Mouse (Mus musculus) limb, embryonic 11.5 days (tissue): ENCODE measurements around the gene Pnma1. TPM values are rescaled to one million over a fixed set of nuclear protein-coding genes. Genes with fewer than 3 reads are reported as not detected.
A peak's percentile ranks its signal among the peaks of the same experiment; 100 is the strongest.

Experiments used
- ATAC-seq: fragments of 200-750 bp; cut with Nextera tagmentation; 2 replicates; pipeline ENCODE4 v1.8.0; 2017; ENCODE audit warnings: low read depth; ENCODE audit not compliant: insufficient number of reproducible peaks, low FRiP score, low TSS enrichment
- DNase-seq: peaks from one replicate; pipeline ENCODE4 v3.0.0-alpha.2; 2015; ENCODE audit warnings: low spot score
- H3K27ac ChIP-seq: fragments of 300-500 bp; sonication (generic); replicated peaks from 2 replicates; pipeline ENCODE4 v1.5.1; 2014; ENCODE audit warnings: low read depth, mild to moderate bottlenecking, low read length
- H3K27me3 ChIP-seq: fragments of 300-500 bp; sonication (generic); 2 replicates; pipeline ENCODE4 v1.6.1; 2014; ENCODE audit warnings: mild to moderate bottlenecking, low read length, mixed read lengths; ENCODE audit not compliant: control insufficient read depth, insufficient read depth
- H3K36me3 ChIP-seq: fragments of 300-500 bp; sonication (generic); 2 replicates; pipeline ENCODE4 v1.6.1; 2014; ENCODE audit warnings: mild to moderate bottlenecking, low read length, moderate library complexity, mixed read lengths; ENCODE audit not compliant: control insufficient read depth, insufficient read depth
- H3K4me1 ChIP-seq: fragments of 300-500 bp; sonication (generic); 2 replicates; pipeline ENCODE4 v1.6.1; 2014; ENCODE audit warnings: low read length, mixed read lengths; ENCODE audit not compliant: control insufficient read depth, insufficient read depth
- H3K4me2 ChIP-seq: fragments of 300-500 bp; sonication (generic); 2 replicates; pipeline ENCODE4 v1.6.1; 2014; ENCODE audit warnings: low read depth, mild to moderate bottlenecking, moderate library complexity; ENCODE audit not compliant: severe bottlenecking
- H3K4me3 ChIP-seq: fragments of 300-500 bp; sonication (generic); 2 replicates; pipeline ENCODE4 v1.5.1; 2014; ENCODE audit warnings: low read depth, low read length
- H3K9ac ChIP-seq: fragments of 300-500 bp; sonication (generic); 2 replicates; pipeline ENCODE4 v1.6.1; 2014; ENCODE audit warnings: mild to moderate bottlenecking, low read length
- H3K9me3 ChIP-seq: fragments of 300-500 bp; sonication (generic); 2 replicates; pipeline ENCODE4 v1.6.1; 2016; ENCODE audit warnings: low read length; ENCODE audit not compliant: control insufficient read depth
- WGBS: fragments of 180-500 bp; shearing (Covaris S2); extraction: QIAGEN DNeasy Blood & Tissue Kit; methylation state at CpG from one replicate; pipeline ENCODE4 v1.1.7; 2014; 5-methylcytosine and 5-hydroxymethylcytosine counted together
- polyA plus RNA-seq: library from polyadenylated mRNA; unstranded; fragments of >200 nt; fragmentation: Nextera tagmentation; extraction: Ambion mirVana; gene quantifications from 2 replicates; pipeline ENCODE4 v1.2.1, GENCODE M21; 2014

Gene Pnma1
- polyA plus RNA-seq, 1 experiment from 2014 or later, result 0.99 TPM

DNA sequence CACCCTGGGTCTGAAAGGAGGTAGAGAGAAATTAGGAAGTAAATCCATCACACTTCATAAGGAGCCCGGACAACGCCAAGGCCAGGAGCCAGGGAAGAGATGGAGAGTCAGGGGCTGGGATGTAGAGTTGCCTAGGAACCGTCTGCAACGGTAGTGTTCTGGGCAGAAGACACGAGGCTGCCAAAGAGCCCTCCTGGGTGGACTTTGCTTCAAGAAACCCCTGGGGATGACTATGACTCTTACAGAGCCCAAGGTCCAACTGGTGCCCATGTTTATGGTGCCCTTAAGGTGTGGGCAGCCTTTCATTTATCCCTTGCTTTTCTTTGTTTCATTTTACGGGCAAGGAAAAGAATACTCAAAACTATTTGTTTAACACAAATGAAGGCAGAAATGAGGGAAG lies 33.7 kb upstream of the Pnma1 start:
- Histone ChIP-seq H3K4me1 (peaks cover 13% of the 10 kb centered on the region), H3K27ac (no peak overlapping the region), H3K4me3 (no peak overlapping the region), H3K36me3 (no peaks in the 10 kb centered on the region; the same call in none of the 2 replicates), H3K27me3 (no peaks in the 10 kb centered on the region), H3K9ac (no peak overlapping the region), H3K4me2 (no peak overlapping the region), H3K9me3 (no peaks in the 10 kb centered on the region)
- 61% methylated on average over 6 of the region's 6 CpGs for WGBS
- no peak for DNase-seq
- ATAC-seq, result no peak

DNA sequence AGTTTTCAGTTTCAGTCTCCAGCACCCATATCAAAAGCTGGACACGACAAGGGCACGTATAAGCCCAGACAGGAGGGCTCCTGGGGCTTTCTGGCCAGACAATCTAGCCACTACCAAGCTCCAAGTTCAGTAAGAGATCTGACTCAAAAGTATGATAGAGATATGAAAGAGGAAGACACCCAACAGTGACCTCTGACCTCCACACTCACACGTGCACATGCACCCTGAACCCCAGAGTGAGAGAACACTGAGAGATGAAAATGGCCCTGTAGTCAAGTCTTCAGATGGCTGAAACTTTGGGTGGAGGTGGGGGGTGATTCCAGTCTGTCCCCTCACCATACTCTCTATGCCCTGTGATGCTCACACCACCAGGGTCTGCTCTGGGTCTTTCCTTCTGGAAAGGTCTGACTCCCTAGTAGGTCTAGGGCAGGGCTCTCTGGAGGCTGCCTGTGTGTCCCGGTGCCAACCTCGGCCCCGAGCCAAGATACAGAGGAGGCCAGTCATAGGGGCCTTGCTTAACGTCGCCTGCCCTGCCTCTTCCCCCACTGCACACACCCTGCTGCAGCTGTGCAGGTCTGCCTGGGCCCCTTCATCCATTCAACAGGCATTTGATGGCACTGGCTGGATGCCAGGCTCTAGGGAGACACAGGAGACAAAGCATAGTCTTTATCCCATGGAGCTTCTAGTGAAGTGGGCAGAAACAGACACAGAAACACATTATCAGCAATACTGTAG lies 32.6 kb upstream of the Pnma1 start:
- WGBS, result 85% methylated on average over 8 of the region's 8 CpGs
- Histone ChIP-seq H3K9me3 (no peaks in the 10 kb centered on the region), H3K4me2 (no peak overlapping the region), H3K4me1 (peaks cover 21% of the 10 kb centered on the region), H3K4me3 (no peak overlapping the region), H3K27ac (no peak overlapping the region), H3K36me3 (no peaks in the 10 kb centered on the region; the same call in 1 of the 2 replicates), H3K27me3 (no peaks in the 10 kb centered on the region), H3K9ac (no peak overlapping the region; the same call in 1 of the 2 replicates)
- DNase-seq, result no peak
- no peak for ATAC-seq

DNA sequence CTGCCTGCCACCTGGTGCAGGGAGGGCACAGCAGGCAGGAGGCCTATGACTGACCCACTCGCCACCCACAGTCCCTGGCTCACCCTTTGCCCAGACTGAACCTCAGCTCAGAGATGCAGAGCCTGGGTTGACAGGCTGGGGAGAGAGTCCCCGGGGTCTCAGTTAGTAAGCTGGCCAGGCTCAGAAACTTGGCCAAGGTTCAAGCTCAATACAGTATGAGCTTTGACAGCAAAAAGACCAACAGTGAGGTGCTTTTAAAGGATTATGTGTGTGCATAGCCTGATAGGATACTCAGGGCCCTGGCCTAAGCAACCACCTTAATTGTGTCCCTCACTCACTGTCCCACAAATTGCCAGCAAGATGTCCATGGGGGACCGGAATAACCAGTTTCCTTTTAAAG lies 31.8 kb upstream of the Pnma1 start:
- no peak for DNase-seq
- no peak overlapping the region for H3K27ac ChIP-seq

DNA sequence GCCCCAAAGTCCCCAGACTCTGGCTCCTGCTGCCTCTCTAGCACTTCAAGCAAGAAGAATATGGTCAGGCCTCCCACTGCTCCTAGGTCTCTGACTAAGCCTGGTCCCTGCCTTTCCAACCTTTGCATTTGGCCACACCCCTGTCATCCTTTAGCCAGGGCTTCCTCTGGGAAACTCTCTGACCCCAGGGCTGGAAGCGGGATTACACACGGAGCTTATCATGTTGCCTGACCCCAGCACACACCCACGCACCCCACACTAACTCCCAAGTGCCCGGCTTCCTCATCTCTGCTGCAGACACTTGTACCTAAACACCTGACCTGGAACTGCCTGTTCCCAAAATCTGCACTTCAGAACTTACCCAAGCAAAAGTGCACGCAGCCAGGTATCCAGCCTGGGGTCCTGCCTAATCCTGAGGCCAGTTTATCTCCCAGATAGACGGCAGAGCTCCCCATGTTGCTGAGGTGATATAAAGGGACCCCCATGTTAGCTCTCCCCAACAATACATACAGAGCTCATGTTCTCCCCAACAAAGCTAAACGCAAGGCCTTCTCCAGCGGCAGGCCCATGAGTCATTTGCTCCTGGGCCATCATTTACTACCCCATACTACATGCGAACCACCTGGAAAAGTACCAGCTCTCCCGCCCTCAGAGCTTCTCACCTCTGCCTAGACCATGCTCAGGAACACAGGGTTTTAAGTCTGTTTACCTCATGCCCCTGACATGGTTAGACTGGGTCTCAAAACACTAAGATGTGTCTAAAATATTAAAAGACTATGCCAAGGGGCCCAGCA lies 30.6 kb upstream of the Pnma1 start:
- no peak overlapping the region for H3K27ac ChIP-seq
- H3K4me2 ChIP-seq, result no peak overlapping the region
- H3K36me3 ChIP-seq, result no peaks in the 10 kb centered on the region; the same call in 1 of the 2 replicates
- DNase-seq, result no peak
- no peak overlapping the region for H3K4me3 ChIP-seq
- 65% methylated on average over 10 of the region's 10 CpGs for WGBS
- H3K27me3 ChIP-seq, result no peaks in the 10 kb centered on the region
- H3K9me3 ChIP-seq, result no peaks in the 10 kb centered on the region
- H3K9ac ChIP-seq, result no peak overlapping the region
- peaks cover 34% of the 10 kb centered on the region for H3K4me1 ChIP-seq
- no peak for ATAC-seq

More for the DNA sequence above, 31.8 kb upstream of the Pnma1 start:
- no peak overlapping the region for H3K4me2 ChIP-seq
- no peak overlapping the region for H3K9ac ChIP-seq
- 74% methylated on average over 3 of the region's 3 CpGs for WGBS
- ATAC-seq, result no peak
- H3K9me3 ChIP-seq, result no peaks in the 10 kb centered on the region
- no peaks in the 10 kb centered on the region for H3K27me3 ChIP-seq
- H3K4me3 ChIP-seq, result no peak overlapping the region
- H3K4me1 ChIP-seq, result peaks cover 29% of the 10 kb centered on the region
- H3K36me3 ChIP-seq, result no peaks in the 10 kb centered on the region

DNA sequence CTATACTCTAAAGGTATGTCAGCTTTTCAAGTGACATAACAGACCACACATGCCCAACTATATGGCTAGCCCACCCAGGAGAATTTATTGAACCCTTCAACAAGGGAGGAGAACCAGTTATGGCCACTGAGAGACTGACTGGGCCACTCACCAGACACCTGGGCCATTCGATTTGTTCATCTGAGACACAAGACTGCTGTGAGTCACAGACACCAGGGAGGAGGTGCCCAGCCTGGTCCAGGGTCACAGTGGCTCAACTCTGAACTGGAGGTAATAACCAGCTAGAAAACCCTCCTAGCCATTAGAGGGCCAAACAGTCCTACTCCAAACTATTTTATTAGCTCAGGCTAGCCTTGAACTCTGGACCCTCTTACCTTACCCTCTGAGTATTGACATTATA lies 29.8 kb upstream of the Pnma1 start:
- Histone ChIP-seq H3K4me1 (peaks cover 34% of the 10 kb centered on the region), H3K9me3 (no peaks in the 10 kb centered on the region), H3K4me3 (no peak overlapping the region), H3K27me3 (no peaks in the 10 kb centered on the region), H3K27ac (no peak overlapping the region), H3K9ac (no peak overlapping the region), H3K36me3 (peaks cover 6% of the 10 kb centered on the region; the same call in 1 of the 2 replicates), H3K4me2 (no peak overlapping the region)
- DNase-seq, result no peak
- 50% methylated on average over 1 of the region's 1 CpGs for WGBS
- ATAC-seq, result no peak

DNA sequence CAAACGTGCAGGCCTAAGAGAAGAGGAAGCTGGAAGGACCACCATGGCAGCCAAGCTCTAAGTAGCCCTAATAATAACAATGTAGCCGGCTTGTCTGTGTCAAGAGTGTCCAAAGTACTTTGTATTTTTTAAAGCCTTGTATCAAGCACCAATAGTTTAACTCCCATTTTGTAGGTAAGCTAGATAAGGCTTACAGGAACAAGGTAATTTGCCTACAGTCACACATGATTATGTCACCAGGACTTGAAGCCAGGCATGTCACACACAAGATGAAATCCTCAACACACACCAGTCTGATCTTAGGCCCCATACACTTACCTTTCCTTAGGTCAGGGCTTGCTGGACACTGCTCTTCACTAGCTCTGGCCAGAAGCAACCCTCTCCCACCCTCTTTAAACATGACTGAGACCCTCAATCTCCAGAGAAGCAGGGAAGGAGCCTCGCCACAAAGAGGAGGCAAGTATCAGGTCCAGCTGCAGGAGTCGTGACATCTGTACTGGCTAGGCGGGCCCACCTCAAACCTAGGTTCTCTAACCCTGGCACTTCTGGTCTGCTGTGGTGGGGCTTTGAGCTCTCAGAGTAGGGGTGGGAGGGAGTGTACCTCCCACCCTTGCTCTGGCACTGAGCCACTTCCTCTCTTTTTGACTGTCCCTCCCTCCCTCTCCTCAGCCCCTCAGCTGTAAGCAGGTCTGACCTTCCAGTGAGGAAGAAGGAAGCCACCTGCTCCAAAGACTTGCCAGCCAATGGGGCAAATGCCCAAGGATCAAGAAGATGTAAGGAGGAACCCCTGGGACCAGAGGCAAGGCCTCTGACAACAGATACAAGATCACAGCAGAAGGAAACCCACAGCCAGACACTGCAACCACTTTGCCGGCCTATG lies 28.8 kb upstream of the Pnma1 start:
- no peak for DNase-seq
- no peak overlapping the region for H3K27ac ChIP-seq
- H3K4me2 ChIP-seq, result no peak overlapping the region; the same call in 1 of the 2 replicates
- no peak for ATAC-seq
- H3K4me3 ChIP-seq, result no peak overlapping the region
- 47% methylated on average over 6 of the region's 6 CpGs for WGBS
- no peaks in the 10 kb centered on the region for H3K27me3 ChIP-seq
- no peaks in the 10 kb centered on the region for H3K9me3 ChIP-seq
- H3K4me1 ChIP-seq, result peaks cover 34% of the 10 kb centered on the region
- no peak overlapping the region; the same call in 1 of the 2 replicates for H3K9ac ChIP-seq
- H3K36me3 ChIP-seq, result peaks cover 10% of the 10 kb centered on the region; the same call in 1 of the 2 replicates

DNA sequence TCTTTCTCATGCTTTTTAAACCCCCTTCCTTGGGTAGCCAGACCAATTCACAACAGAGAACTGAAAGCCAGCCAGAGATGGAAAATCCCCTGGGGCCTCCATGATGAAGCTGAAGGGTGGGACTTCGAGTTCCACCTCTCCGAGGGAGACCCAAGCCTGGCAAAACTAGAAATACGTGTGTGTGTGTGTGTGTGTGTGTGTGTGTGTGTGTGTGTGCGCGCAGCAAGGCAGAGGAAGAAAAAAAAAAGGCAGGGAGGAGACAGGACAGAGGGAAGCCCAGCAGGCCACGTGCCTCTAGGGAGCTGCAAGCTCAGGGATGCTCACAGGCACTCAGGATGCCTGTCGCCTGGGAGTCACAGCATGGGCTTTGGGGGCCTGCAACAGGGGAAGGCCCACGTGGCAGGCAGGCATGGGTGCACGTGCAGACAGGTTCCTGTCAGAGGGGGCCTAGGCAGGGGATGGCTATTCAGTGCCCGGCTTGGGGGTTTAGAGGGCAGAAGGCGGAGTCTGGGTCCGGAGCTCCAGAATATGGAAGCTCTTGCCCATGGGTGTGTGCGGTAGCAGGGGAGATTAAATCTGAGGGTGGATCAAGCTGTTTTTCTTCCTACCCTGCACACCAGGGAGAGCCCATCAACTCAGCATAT lies 28.0 kb upstream of the Pnma1 start:
- H3K9me3 ChIP-seq, result no peaks in the 10 kb centered on the region
- H3K9ac ChIP-seq, result peak overlapping the region; percentile 73
- H3K4me1 ChIP-seq, result peaks cover 34% of the 10 kb centered on the region
- peak overlapping the region; percentile 78 for H3K4me2 ChIP-seq
- ATAC-seq (no peak), DNase-seq (peak; percentile 60)
- H3K27ac ChIP-seq, result peak overlapping the region; percentile 78
- peaks cover 10% of the 10 kb centered on the region; the same call in 1 of the 2 replicates for H3K36me3 ChIP-seq
- H3K4me3 ChIP-seq, result peak overlapping the region; percentile 39
- WGBS, result 10% methylated on average over 13 of the region's 13 CpGs
- H3K27me3 ChIP-seq, result no peaks in the 10 kb centered on the region
